Mouse (Mus musculus): ENCODE results near the gene Pnp. TPM values are rescaled to one million over a fixed set of nuclear protein-coding genes. Genes with fewer than 3 reads are reported as not detected.

Pnp gene
- total RNA-seq (2023), result 55.5 and 66.9 TPM in 2 replicates

DNA sequence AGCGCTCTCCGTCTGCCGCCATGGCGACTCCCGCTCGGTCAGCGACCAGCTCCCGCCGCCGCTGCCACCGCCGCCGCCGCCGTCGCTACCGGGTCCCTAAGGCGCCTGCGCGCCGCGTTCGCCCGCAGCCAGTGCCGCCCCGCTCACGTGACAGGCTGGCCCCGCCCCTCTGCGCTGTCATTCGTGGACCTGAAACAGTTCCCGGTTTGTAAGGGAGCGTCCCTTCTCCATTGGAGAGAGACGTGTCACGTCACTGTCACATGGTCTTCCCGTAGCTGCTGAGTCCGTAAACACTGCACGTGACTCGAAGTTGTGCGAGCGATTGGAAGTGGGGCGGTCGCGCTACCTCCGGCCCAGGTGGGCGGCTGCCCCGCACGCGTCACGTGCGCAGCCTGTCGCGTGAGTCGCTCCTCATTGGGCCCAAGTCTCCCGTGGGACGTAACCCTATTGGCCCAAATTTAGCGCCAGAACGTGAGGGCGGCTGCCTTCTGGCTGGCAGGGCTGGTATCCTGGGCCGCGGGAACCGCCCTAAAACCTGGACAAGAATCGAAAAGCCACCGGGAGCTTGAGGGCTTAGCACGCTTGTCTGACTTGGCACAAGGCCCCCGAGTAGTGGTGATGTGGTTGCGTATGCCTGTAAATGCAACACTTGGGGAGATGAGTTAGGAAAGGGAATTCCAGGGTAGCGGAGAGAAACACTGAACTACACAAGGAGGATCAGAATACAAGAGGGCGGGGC lies at the start of gene Pnp, which contains the start of gene Pip4p1:
Gene Pnp (plus strand): TSS at position 329 of the 739 bp plus-strand sequence.
Gene Pip4p1 (minus strand): TSS at position 103 of the 739 bp plus-strand sequence.

DNA sequence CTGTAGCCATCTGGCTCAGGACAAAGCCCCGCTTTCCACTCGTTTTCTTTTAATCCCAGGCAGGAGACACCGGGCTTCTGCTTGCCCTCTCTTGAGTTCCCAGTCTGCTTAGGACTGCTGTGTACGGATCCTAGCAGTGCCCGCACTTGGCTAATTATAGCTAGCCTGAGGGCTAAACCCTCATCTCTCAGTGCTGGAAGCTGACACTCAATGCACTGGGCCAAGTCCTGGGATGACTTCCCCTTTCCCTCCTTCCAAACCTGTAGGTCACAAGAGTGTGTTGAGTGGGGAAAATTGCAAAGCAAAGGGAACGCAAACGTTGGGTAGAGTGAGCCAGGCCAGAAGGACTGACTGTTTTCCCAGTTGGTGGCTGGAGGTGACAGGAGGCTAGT lies 33.5 kb upstream of the Pnp start, which contains the start of gene Klhl33:
Gene Klhl33 (minus strand): TSS at position 134 of the 392 bp plus-strand sequence.

DNA sequence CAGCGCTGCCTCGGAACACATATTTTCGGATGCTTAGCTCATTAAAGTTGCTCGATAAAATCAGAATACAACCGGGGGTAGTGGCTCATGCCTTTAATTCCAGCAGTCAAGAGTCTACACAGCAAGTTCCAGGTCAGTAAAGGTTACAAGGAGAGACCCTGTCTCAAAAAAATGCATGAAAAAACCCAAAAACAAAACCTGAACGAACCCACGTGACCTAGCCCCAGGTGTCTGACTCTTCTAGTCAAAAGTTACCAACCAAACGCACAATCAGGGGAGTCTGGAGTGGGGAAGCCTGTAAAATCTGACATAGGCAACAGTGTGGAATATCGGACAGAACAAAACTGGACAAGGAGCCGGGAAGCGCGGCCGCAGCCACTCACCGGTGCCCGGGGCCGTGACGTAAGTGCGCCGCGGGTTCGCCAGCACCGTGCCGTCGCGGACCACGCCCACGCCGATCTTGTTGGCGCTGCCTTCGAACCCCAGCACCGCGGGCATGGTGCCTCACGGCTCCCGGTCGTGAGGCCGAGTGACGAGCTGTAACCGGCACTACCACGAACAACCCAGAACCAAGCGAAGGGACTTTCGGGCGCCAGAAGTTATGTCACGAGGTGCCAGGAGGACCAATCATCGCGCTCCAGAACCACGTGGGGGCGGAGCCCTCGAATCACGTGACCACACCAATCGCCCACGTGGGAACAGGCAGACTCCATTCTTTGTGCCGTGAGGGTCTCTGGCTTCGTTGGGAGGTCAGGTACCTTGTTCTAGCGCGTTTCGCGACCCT lies 6.4 kb upstream of the Pnp start, which contains the start of the genes Osgep and Apex1:
Gene Osgep (minus strand): TSS at position 613 of the 784 bp plus-strand sequence.
Gene Apex1 (plus strand): TSS at position 688 of the 784 bp plus-strand sequence.

DNA sequence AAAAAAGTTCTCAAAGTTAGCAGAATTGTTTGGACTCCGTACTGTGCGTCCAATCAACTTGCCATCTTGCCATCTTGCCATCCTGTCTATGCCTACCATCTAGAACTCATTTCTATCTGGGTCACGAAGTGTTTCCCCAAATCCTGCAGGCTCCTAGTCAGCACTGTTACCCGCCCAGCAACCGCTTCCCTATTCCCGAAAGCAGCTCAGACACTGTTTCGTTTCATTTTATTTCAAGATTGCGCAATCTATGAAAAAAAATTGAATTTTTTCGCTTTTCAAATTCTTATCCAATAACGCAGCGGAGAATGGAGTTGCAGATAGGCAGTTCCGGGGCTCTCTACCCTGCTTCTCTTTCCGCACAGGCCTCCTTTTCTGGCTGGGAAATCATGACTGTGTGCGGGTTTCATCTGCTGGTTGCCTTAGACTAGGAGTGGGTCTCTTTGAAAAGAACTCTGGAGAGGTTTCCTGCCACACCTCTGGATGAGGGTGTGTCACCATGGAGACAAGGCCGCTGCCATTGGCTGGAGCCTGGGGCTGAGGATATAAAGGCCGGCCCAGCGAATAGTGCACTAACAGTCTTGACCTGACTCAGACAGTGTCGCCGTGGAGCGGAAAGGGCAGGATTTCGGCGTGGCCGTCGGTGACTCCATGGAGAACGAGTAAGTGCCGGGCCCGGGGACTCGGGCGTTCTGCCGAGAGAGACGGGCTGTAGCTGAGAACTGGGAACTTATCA lies 13.2 kb downstream of the Pnp start, which contains the start of gene Gm49342:
Gene Gm49342 (plus strand): TSS at position 586 of the 736 bp plus-strand sequence.

DNA sequence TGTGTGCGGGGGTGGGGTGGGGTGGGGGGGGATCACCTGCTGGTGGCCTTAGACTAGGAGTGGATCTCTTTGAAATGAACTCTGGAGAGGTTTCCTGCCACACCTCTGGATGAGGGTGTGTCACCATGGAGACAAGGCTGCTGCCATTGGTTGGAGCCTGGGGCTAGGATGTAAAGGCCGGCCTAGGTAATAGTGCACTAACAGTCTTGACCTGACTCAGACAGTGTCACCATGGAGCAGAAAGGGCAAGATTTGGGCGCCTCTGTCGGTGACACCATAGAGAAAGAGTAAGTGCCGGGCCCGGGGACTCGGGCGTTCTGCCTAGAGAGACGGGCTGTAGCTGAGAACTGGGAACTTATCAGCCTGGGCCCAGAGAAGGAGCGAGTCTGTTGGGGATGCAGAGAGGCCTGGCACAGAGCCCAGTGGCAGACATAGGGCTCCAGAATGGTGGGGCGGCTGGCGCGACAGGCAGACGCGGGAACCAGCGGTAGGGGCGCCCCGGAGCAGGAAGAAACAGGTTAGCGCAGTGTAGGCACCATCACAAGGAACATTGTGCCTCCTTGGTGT lies 25.1 kb downstream of the Pnp start, which contains the start of gene Pnp2:
Gene Pnp2 (plus strand): TSS at position 51 of the 567 bp plus-strand sequence.

DNA sequence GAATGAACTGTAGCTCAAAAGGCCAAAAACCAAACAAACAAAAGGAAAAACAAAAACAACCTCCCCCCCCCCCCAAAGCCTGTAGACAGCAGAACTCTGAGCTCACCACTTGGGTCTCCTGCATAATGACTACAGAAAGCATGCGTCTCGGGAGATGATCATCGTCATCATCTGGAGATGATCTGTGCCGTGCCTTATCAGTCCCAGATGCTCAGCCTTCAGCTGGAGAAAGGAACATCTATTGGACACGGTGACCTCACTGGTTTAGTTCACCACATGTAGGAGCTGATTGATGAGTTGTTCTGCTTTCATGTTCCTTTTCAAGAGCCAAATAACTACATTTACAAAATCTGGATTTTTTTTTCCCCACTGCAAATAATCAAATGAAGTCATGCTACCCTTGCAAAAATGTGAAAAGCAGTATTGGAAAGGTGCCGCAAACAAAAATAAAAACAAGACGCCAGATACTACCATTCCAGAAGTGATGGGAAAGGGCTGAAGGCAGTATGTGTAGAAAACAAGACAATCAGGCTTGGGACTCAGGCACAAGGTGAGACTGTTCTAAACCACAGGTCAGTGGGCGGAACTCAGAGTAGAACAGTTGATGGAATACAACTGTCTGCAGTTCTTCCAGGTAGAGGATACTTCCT lies 76.4 kb downstream of the Pnp start, which contains the start of gene Rnase10:
Gene Rnase10 (plus strand): TSS at position 600 of the 650 bp plus-strand sequence.

Other genes starting within 250 kb of the Pnp start
- not detected in 2 replicates for gene Olfr747, start 237.9 kb upstream of the Pnp start, total RNA-seq (2023)
- not detected in 2 replicates for gene Olfr748, start 223.7 kb upstream of the Pnp start, total RNA-seq (2023)
- gene Olfr749, start 186.0 kb upstream of the Pnp start, total RNA-seq (2023), result not detected in 2 replicates
- 28.0 and 39.4 TPM in 2 replicates for gene Ttc5, start 145.6 kb upstream of the Pnp start, total RNA-seq (2023)
- not detected in 2 replicates for gene Ccnb1ip1, start 123.3 kb upstream of the Pnp start, total RNA-seq (2023)
- 23.5 and 35.4 TPM in 2 replicates for gene Parp2, start 123.2 kb upstream of the Pnp start, total RNA-seq (2023)
- gene Tep1, start 60.5 kb upstream of the Pnp start, total RNA-seq (2023), result 33.7 and 51.6 TPM in 2 replicates
- 0.13 and 0.18 TPM in 2 replicates for gene Klhl33, start 33.6 kb upstream of the Pnp start, total RNA-seq (2023)
- gene Osgep, start 6.2 kb upstream of the Pnp start, total RNA-seq (2023), result 14.8 and 15.6 TPM in 2 replicates
- gene Apex1, start 6.1 kb upstream of the Pnp start, total RNA-seq (2023), result 11.9 and 13.5 TPM in 2 replicates
- 64.3 and 86.6 TPM in 2 replicates for gene Pip4p1, start 226 bp upstream of the Pnp start, total RNA-seq (2023)
- 43.8 and 69.2 TPM in 2 replicates for gene Gm49342, start 13.4 kb downstream of the Pnp start, total RNA-seq (2023)
- 4.6 and 5.7 TPM in 2 replicates for gene Pnp2, start 24.9 kb downstream of the Pnp start, total RNA-seq (2023)
- 0.25 TPM in 1 of 2 replicates, not detected in the other for gene Rnase10, start 76.7 kb downstream of the Pnp start, total RNA-seq (2023)
- not detected in 2 replicates for gene Rnase9, start 110.8 kb downstream of the Pnp start, total RNA-seq (2023)
- not detected in 2 replicates for gene Rnase11, start 119.1 kb downstream of the Pnp start, total RNA-seq (2023)
- gene Rnase12, start 126.6 kb downstream of the Pnp start, total RNA-seq (2023), result not detected in 2 replicates
- gene Olfr750, start 143.4 kb downstream of the Pnp start, total RNA-seq (2023), result not detected in 2 replicates
- gene Rnase4, start 160.0 kb downstream of the Pnp start, total RNA-seq (2023), result 3.6 and 5.4 TPM in 2 replicates
- 2.0 and 3.2 TPM in 2 replicates for gene Ang, start 160.1 kb downstream of the Pnp start, total RNA-seq (2023)
- gene Eddm3b, start 183.3 kb downstream of the Pnp start, total RNA-seq (2023), result not detected in 2 replicates
- gene Rnase6, start 192.8 kb downstream of the Pnp start, total RNA-seq (2023), result 16.8 and 24.9 TPM in 2 replicates
- not detected in 2 replicates for gene Rnase1, start 215.7 kb downstream of the Pnp start, total RNA-seq (2023)
- gene Rnase2b, start 231.2 kb downstream of the Pnp start, total RNA-seq (2023), result 1.1 and 1.8 TPM in 2 replicates

Data from neutrophil, adult 65 days (primary cell).